Mouse (Mus musculus): Measurements from ENCODE around the gene Ccdc126. TPM values are rescaled to one million over a fixed set of nuclear protein-coding genes. Genes with fewer than 3 reads are reported as not detected.

The Ccdc126 gene
- total and polyA plus RNA-seq, 2 experiments, result 0.84 to 1.8 TPM

DNA sequence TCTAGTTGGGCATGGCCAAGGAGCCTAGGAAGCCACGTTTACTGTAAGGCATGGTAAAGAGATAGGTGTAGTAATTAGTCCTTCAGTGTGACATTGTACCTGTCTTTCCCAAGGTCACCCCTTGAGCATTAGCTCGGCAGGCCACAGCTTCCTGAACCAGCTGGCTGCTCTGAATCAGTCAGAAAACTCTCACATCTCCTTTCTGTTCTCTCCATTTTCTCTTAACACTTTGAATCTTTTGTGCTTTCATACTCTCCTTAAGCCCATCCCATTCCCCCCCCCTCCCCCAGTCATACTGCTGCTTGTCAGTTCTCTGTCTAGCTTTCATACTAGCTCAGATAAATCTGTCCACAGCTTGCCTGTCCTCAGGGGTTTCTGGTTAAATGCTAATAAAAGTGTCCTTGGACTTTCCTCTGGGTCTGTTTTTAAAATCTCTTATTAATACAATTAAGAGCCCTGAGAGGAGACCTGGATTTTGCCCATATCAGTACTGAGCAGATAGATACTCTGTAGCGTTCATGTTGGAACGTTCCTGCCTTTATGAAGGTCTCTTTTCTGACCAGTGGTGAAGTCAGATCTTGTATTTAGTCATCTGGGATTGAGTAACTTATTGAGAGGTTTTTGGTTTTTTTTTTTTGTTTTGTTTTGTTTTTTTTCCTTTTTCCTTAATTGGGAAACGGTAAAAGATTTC is 12.4 kb downstream of the Ccdc126 start:
- Histone ChIP-seq H3K4me3 (ENCODE audit: insufficient read depth, low read depth, low read length) (no peak overlapping the region), H3K4me1 (ENCODE audit: control insufficient read depth, insufficient read depth, low read length) (0 out of 2 replicates have a peak, but pooled peaks cover 2% of the 10 kb centered on the region), H3K9ac (ENCODE audit: low read depth, low read length) (no peak overlapping the region), H3K36me3 (ENCODE audit: control insufficient read depth, insufficient read depth, low read length) (no peaks in the 10 kb centered on the region), H3K27ac (replicated peaks; ENCODE audit: insufficient read depth, low read depth, low read length) (no peak overlapping the region), H3K79me2 (ENCODE audit: control insufficient read depth, insufficient read depth, low read length) (no peaks in the 10 kb centered on the region), H3K27me3 (ENCODE audit: control insufficient read depth, insufficient read depth, low read length) (no peaks in the 10 kb centered on the region)
- no peak for TF ChIP-seq CTCF (IDR thresholded peaks at IDR 0.05; ENCODE audit: low read depth, low read length)
- TF ChIP-seq POLR2A (IDR thresholded peaks at IDR 0.05; ENCODE audit: extremely low read depth, insufficient read depth, low read length), result no peak
- no peak for DNase-seq (ENCODE audit: extremely low read depth, low read depth, low spot score)
- WGBS, result 45% methylated on average over 5 of the region's 5 CpGs

DNA sequence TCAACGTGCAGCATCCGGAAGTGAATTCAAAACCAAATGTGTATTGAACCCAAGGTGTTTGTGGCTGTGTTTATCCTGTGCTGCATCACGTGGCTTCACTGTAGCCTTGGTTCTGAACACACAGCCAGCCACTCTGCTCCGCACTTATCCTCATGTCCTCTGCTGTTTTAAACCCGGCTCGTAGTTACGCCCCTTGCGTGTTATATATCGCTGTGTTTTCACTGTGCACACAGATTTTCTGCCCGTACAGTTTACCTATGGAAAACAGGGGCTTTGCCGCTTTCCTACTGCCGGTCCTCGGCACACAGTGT is 12.9 kb downstream of the Ccdc126 start:
- 0 out of 2 replicates have a peak, but pooled peaks cover 2% of the 10 kb centered on the region for H3K4me1 ChIP-seq (ENCODE audit: control insufficient read depth, insufficient read depth, low read length)
- H3K4me3 ChIP-seq (ENCODE audit: insufficient read depth, low read depth, low read length), result peak overlapping the region; percentile 26; the same call in 1 of the 2 replicates
- H3K27ac ChIP-seq (replicated peaks; ENCODE audit: insufficient read depth, low read depth, low read length), result no peak overlapping the region
- DNase-seq (ENCODE audit: extremely low read depth, low read depth, low spot score), result peak; percentile 57
- H3K79me2 ChIP-seq (ENCODE audit: control insufficient read depth, insufficient read depth, low read length), result no peaks in the 10 kb centered on the region
- 47% methylated on average over 13 of the region's 13 CpGs for WGBS
- TF ChIP-seq CTCF (IDR thresholded peaks at IDR 0.05; ENCODE audit: low read depth, low read length) (no peak), POLR2A (IDR thresholded peaks at IDR 0.05; ENCODE audit: extremely low read depth, insufficient read depth, low read length) (no peak)
- no peaks in the 10 kb centered on the region for H3K36me3 ChIP-seq (ENCODE audit: control insufficient read depth, insufficient read depth, low read length)
- peak overlapping the region; percentile 42; the same call in 1 of the 2 replicates for H3K9ac ChIP-seq (ENCODE audit: low read depth, low read length)
- no peaks in the 10 kb centered on the region for H3K27me3 ChIP-seq (ENCODE audit: control insufficient read depth, insufficient read depth, low read length)

DNA sequence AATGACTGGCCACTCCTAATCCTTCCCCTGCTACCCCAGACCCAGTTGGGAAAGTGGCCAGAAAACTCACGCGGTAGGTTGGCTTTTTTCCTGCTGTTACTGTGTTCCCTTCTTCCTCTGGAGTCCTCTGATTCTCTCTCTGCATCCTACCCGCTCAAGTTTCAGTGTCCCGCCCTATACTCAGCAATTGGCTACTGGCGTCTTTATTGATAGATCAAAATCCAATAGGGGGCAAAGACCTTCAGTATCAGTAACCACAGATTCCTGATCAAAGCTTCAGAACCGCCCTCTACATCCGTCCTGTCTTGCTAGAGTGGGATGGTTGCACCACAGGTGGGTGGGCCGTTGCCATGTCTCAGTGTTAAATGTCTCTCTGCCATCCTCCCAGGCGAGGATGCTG is 19.5 kb downstream of the Ccdc126 start:
- 72% methylated on average over 9 of the region's 9 CpGs for WGBS
- no peaks in the 10 kb centered on the region for H3K27me3 ChIP-seq (ENCODE audit: control insufficient read depth, insufficient read depth, low read length)
- DNase-seq (ENCODE audit: extremely low read depth, low read depth, low spot score), result no peak
- no peak overlapping the region for H3K27ac ChIP-seq (replicated peaks; ENCODE audit: insufficient read depth, low read depth, low read length)
- no peak overlapping the region for H3K9ac ChIP-seq (ENCODE audit: low read depth, low read length)
- H3K36me3 ChIP-seq (ENCODE audit: control insufficient read depth, insufficient read depth, low read length), result peaks cover 2% of the 10 kb centered on the region; the same call in 1 of the 2 replicates
- no peak overlapping the region for H3K4me3 ChIP-seq (ENCODE audit: insufficient read depth, low read depth, low read length)
- no peaks in the 10 kb centered on the region for H3K4me1 ChIP-seq (ENCODE audit: control insufficient read depth, insufficient read depth, low read length)
- TF ChIP-seq POLR2A (IDR thresholded peaks at IDR 0.05; ENCODE audit: extremely low read depth, insufficient read depth, low read length) (no peak), CTCF (IDR thresholded peaks at IDR 0.05; ENCODE audit: low read depth, low read length) (no peak)
- H3K79me2 ChIP-seq (ENCODE audit: control insufficient read depth, insufficient read depth, low read length), result no peaks in the 10 kb centered on the region

DNA sequence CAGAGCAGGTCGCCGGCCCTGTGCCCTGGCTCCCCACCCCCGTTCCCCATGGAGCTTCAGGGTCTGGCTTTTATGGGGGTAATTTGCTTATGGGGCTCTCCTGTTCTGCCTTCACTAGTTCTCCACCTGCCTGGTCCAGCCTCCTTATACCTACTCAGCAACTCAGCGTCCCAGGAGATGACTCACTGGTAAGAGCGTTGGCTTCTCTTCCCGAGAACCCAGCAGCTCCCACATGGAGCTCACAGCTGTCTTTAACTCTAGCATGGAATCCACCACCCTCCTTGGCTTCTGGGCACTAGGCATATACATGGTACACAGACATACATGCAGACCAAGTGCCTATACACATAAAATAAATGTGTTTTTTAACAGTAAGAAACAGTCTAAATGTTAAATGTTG is 20.1 kb downstream of the Ccdc126 start:
- WGBS, result 76% methylated on average over 6 of the region's 6 CpGs

DNA sequence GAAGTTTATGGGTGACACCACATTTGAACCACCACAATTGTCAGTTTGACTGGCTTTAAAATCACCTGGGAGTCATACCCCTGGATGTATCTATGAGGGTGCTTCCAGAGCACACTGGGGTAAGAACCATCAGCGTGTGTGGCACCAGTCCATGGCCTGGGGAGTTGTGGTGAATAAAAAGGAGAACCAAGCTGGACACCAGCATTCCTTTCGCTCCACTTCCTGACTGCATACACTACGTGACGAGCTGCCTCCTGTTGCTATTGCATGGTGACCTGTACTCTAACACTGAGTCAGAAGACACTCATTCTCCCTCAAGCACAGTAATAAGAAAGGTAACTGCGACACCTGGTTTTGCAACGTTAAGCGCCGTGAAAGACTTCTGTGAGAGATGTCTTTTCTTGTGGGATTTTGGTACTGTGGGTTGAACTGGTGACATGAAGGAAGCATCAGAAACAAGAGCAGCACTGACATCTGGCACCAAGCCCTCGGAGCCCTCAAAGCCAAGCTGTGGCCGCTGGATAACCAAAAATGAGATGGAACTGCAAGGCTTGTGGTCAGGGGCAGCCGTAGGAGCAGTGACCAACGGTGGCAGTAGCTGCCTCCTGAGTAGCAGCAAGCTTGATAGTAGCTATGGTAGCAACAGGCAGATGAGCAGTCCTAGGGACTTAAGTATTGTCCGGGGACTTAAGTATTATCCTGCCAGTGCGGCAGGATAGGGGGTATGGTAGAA is 24.8 kb downstream of the Ccdc126 start:
- no peak for TF ChIP-seq POLR2A (IDR thresholded peaks at IDR 0.05; ENCODE audit: extremely low read depth, insufficient read depth, low read length)
- TF ChIP-seq CTCF (IDR thresholded peaks at IDR 0.05; ENCODE audit: low read depth, low read length), result no peak
- DNase-seq (ENCODE audit: extremely low read depth, low read depth, low spot score), result no peak
- H3K36me3 ChIP-seq (ENCODE audit: control insufficient read depth, insufficient read depth, low read length), result peaks cover 2% of the 10 kb centered on the region; the same call in 1 of the 2 replicates
- no peak overlapping the region for H3K4me3 ChIP-seq (ENCODE audit: insufficient read depth, low read depth, low read length)
- H3K27ac ChIP-seq (replicated peaks; ENCODE audit: insufficient read depth, low read depth, low read length), result no peak overlapping the region
- no peaks in the 10 kb centered on the region for H3K4me1 ChIP-seq (ENCODE audit: control insufficient read depth, insufficient read depth, low read length)
- no peaks in the 10 kb centered on the region for H3K27me3 ChIP-seq (ENCODE audit: control insufficient read depth, insufficient read depth, low read length)
- H3K9ac ChIP-seq (ENCODE audit: low read depth, low read length), result no peak overlapping the region
- 81% methylated on average over 14 of the region's 14 CpGs for WGBS
- H3K79me2 ChIP-seq (ENCODE audit: control insufficient read depth, insufficient read depth, low read length), result no peaks in the 10 kb centered on the region

More for the DNA sequence above, 20.1 kb downstream of the Ccdc126 start:
- no peak for DNase-seq (ENCODE audit: extremely low read depth, low read depth, low spot score)
- H3K27me3 ChIP-seq (ENCODE audit: control insufficient read depth, insufficient read depth, low read length), result no peaks in the 10 kb centered on the region
- H3K36me3 ChIP-seq (ENCODE audit: control insufficient read depth, insufficient read depth, low read length), result peaks cover 2% of the 10 kb centered on the region; the same call in 1 of the 2 replicates
- no peaks in the 10 kb centered on the region for H3K4me1 ChIP-seq (ENCODE audit: control insufficient read depth, insufficient read depth, low read length)
- H3K4me3 ChIP-seq (ENCODE audit: insufficient read depth, low read depth, low read length), result no peak overlapping the region
- no peak overlapping the region for H3K27ac ChIP-seq (replicated peaks; ENCODE audit: insufficient read depth, low read depth, low read length)
- no peaks in the 10 kb centered on the region for H3K79me2 ChIP-seq (ENCODE audit: control insufficient read depth, insufficient read depth, low read length)
- H3K9ac ChIP-seq (ENCODE audit: low read depth, low read length), result no peak overlapping the region
- TF ChIP-seq CTCF (IDR thresholded peaks at IDR 0.05; ENCODE audit: low read depth, low read length) (no peak), POLR2A (IDR thresholded peaks at IDR 0.05; ENCODE audit: extremely low read depth, insufficient read depth, low read length) (no peak)

DNA sequence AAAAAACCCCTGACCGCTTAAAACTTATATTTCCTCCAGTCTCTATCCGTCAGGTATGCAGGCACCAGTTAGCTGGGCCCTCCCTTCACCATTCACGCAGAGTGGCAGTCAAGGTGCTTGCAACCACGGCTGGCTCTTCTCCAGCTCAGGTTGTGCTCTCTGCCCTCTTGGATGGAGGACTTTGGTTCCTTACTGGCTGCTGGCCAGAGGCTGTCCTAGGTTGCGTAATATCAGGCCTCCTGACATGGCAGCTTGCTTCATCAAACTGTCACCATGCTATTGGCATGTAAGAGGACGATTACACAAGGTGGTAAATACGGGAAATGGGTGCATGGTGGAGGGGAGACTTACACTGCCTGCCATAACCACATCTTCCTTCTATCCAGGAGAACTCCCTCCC is 30.8 kb downstream of the Ccdc126 start:
- H3K79me2 ChIP-seq (ENCODE audit: control insufficient read depth, insufficient read depth, low read length), result no peaks in the 10 kb centered on the region
- no peak overlapping the region for H3K27ac ChIP-seq (replicated peaks; ENCODE audit: insufficient read depth, low read depth, low read length)
- no peaks in the 10 kb centered on the region for H3K27me3 ChIP-seq (ENCODE audit: control insufficient read depth, insufficient read depth, low read length)
- peak; percentile 94 for DNase-seq (ENCODE audit: extremely low read depth, low read depth, low spot score)
- H3K36me3 ChIP-seq (ENCODE audit: control insufficient read depth, insufficient read depth, low read length), result no peaks in the 10 kb centered on the region
- TF ChIP-seq POLR2A (IDR thresholded peaks at IDR 0.05; ENCODE audit: extremely low read depth, insufficient read depth, low read length) (no peak), CTCF (IDR thresholded peaks at IDR 0.05; ENCODE audit: low read depth, low read length) (no peak)
- no peak overlapping the region for H3K9ac ChIP-seq (ENCODE audit: low read depth, low read length)
- H3K4me1 ChIP-seq (ENCODE audit: control insufficient read depth, insufficient read depth, low read length), result no peaks in the 10 kb centered on the region
- H3K4me3 ChIP-seq (ENCODE audit: insufficient read depth, low read depth, low read length), result no peak overlapping the region
- 31% methylated on average over 7 of the region's 7 CpGs for WGBS
